Mouse (Mus musculus): ENCODE results near the gene Mgst2. TPM values are rescaled to one million over a fixed set of nuclear protein-coding genes. Genes with fewer than 3 reads are reported as not detected.
A peak's percentile ranks its signal among the peaks of the same experiment; 100 is the strongest.

Mgst2 gene
- total RNA-seq (2012; rRNA removed): 48.8 and 51.4 TPM in 2 replicates
- total RNA-seq (2014; rRNA removed): 62.7 and 76.0 TPM in 2 replicates
- 131 and 147 TPM in 2 replicates for polyA plus RNA-seq (2012; ENCODE audit: insufficient read length, low read depth)

DNA sequence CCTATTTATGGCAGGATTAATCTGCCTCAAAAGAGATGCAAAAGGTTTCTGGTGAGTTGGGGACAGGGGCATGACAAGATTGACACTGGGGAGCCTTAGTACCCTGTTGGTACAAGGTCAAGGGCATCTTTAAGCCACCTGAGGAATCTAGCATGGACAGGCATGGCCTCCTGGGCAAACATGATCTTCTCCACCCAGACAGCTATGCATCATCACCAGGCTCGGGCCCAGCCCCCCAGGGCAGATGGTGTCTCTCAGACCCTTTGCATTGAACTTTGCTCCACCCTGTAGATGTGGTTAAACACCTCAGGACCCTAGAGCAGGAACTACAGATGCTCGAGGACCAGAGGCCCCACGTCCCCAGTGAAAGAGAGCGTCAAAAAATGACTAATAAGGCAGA lies at the start of gene Mgst2:
TSS of gene Mgst2 (plus strand) at position 301 of the 400 bp plus-strand sequence.
- Histone ChIP-seq H3K4me3 (replicated peaks in 1 of 3; ENCODE audit: low read depth in 2 of 3, low read length in 2 of 3, poor library complexity in 1 of 3) (peak within 1 kb of the TSS; percentile 46 to 66 (median 65)), H3K9ac (ENCODE audit: insufficient read depth, low read depth) (peak within 1 kb of the TSS; percentile 82), H3K9me3 (replicated peaks; ENCODE audit: low read length) (no peaks in the 10 kb centered on the region), H3K27me3 (replicated peaks) (no peaks in the 10 kb centered on the region), H3K79me2 (replicated peaks; ENCODE audit: control insufficient read depth, extremely low read depth, insufficient read depth, poor library complexity, severe bottlenecking) (peaks cover 2% of the 10 kb centered on the region; the same call in 1 of the 2 replicates), H3K27ac (ENCODE audit: insufficient read depth, low read depth) (peak within 1 kb of the TSS; percentile 68), H3K4me1 (ENCODE audit: control insufficient read depth in 1 of 2, insufficient read depth in 2 of 2) (peaks cover 20 to 48% of the 10 kb centered on the region in 2 experiments), H3K36me3 (replicated peaks in 1 of 2; ENCODE audit: control insufficient read depth in 1 of 2, insufficient read depth in 1 of 2, low read length in 1 of 2) (peaks cover 3 to 9% of the 10 kb centered on the region in 2 experiments), H3K4me2 (ENCODE audit: insufficient read depth, low read depth, poor library complexity, severe bottlenecking) (peak within 1 kb of the TSS; percentile 95)
- TF ChIP-seq POLR2A (IDR thresholded peaks at IDR 0.05; ENCODE audit: low read depth, low read length) (peak; percentile 33; the same call in 1 of the 2 replicates), ZC3H11A (IDR thresholded peaks at IDR 0.05; ENCODE audit: low read depth, low read length) (no peak), ELF1 (IDR thresholded peaks at IDR 0.05; ENCODE audit: low read depth, low read length) (no peak), EP300 (IDR thresholded peaks at IDR 0.05; ENCODE audit: low read length) (0 out of 2 replicates have a peak, but pooled peaks have one; percentile 7), IRF4 (IDR thresholded peaks at IDR 0.05; ENCODE audit: low read depth, low read length) (no peak), MYC (IDR thresholded peaks at IDR 0.05; ENCODE audit: low read depth, low read length) (no peak)
- dilution Hi-C loops (cut with MboI; ENCODE audit: extremely low pct_ligation_motif_present, extremely low pct_unique_long_range_greater_than_20kb, low sequenced_read_pairs) (no loop called here), in situ Hi-C loops (cut with MboI; ENCODE audit: low pct_ligation_motif_present, low pct_unique_long_range_greater_than_20kb, low sequenced_read_pairs) (no loop called here)
- DNase-seq (ENCODE audit: extremely low read depth): peak; percentile 76

DNA sequence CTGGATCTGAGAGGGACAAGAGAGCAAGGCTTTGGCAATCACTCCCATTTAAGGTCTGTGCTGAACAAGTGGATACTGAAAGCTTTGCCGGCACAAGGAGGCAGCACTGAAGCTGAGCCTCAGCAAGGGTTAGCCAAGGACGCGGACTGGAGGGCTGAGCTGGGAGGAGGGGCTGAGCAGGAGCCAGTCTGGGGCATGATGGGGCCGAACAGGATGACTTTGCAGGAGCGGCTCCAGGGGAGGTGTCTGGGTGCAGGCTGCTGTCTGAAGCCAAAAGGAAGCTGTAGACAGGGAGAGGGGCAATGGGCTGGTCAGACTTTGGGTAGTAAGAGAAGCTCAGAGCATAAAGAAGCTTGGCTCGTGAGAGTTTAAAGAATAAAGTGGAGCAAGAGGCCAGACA lies 48.2 kb upstream of the Mgst2 start:
- Histone ChIP-seq H3K4me2 (ENCODE audit: insufficient read depth, low read depth, poor library complexity, severe bottlenecking) (no peak overlapping the region), H3K4me3 (replicated peaks in 1 of 3; ENCODE audit: low read depth in 2 of 3, low read length in 2 of 3, poor library complexity in 1 of 3) (no peak overlapping the region), H3K4me1 (ENCODE audit: control insufficient read depth in 1 of 2, insufficient read depth in 2 of 2) (peaks cover 12 to 21% of the 10 kb centered on the region in 2 experiments), H3K36me3 (replicated peaks in 1 of 2; ENCODE audit: control insufficient read depth in 1 of 2, insufficient read depth in 1 of 2, low read length in 1 of 2) (no peaks in the 10 kb centered on the region), H3K9ac (ENCODE audit: insufficient read depth, low read depth) (no peak overlapping the region), H3K9me3 (replicated peaks; ENCODE audit: low read length) (no peaks in the 10 kb centered on the region), H3K79me2 (replicated peaks; ENCODE audit: control insufficient read depth, extremely low read depth, insufficient read depth, poor library complexity, severe bottlenecking) (no peaks in the 10 kb centered on the region), H3K27me3 (replicated peaks) (no peaks in the 10 kb centered on the region), H3K27ac (ENCODE audit: insufficient read depth, low read depth) (no peak overlapping the region)
- in situ Hi-C loops (cut with MboI; ENCODE audit: low pct_ligation_motif_present, low pct_unique_long_range_greater_than_20kb, low sequenced_read_pairs) (no loop called here), dilution Hi-C loops (cut with MboI; ENCODE audit: extremely low pct_ligation_motif_present, extremely low pct_unique_long_range_greater_than_20kb, low sequenced_read_pairs) (no loop called here)
- no peak for DNase-seq (ENCODE audit: extremely low read depth)
- TF ChIP-seq SMC3 (IDR thresholded peaks at IDR 0.05; ENCODE audit: low read depth, low read length) (peak; percentile 68), NRF1 (IDR thresholded peaks at IDR 0.05; ENCODE audit: low read depth, low read length) (no peak), GABPA (IDR thresholded peaks at IDR 0.05; ENCODE audit: insufficient replicate concordance, low read depth, low read length) (no peak), ZKSCAN1 (IDR thresholded peaks at IDR 0.05; ENCODE audit: borderline replicate concordance, low read depth, low read length) (no peak), NELFE (IDR thresholded peaks at IDR 0.05; ENCODE audit: low read depth, low read length) (no peak), SIN3A (IDR thresholded peaks at IDR 0.05; ENCODE audit: low read length) (no peak), RAD21 (IDR thresholded peaks at IDR 0.05; ENCODE audit: low read depth, low read length) (peak; percentile 24), CTCF (conservative IDR thresholded peaks at IDR 0.05 in 1 of 2, IDR thresholded peaks at IDR 0.05 in 1 of 2; ENCODE audit: low read depth in 2 of 2, low read length in 2 of 2) (peak in 1 of 2 experiments; percentile 61; a peak in 2 of 4 replicates)
